In the genomic region with DNA sequence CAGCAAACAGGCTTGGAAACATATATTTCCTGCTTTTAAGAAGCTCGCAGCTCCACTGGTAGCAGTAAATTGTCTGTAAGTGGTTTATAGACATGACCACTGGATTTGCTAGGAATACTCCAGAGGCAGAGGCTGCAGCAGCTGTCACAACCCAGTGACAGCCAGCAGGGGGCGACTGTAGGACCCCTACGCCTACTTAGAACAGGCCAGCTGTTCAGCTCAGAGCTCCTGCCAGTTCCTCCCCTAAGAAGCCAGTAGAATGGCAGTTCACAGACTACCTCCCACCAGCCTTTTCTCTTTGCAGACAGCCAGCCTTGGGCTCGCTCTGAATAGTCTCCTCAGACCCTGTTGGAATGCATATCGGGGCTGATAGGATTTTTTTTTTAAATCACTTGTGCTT, we compare ENCODE assay signal across 9 mouse cellular contexts. TPM values are rescaled to one million over a fixed set of nuclear protein-coding genes. Genes with fewer than 3 reads are reported as not detected.
DNase-seq lines count a peak whose midpoint lies in the region; ATAC-seq and TF ChIP-seq lines count a peak whose summit lies in the region.
"Had no signal": no experiment of that assay in that cellular context is flagged by ENCODE, and none has a peak within 500 bp of the region (broad histone marks: within the 10 kb centered on the region; RNA-seq: fewer than 3 reads in every experiment).

No protein-coding gene starts in this region.

- TF ChIP-seq POLR2A in spleen, adult 2 months (IDR thresholded peaks at IDR 0.05; ENCODE audit: low read depth, low read length), result no peak
- no peak for TF ChIP-seq POLR2A in bone marrow macrophage, adult 2 months (IDR thresholded peaks at IDR 0.05; ENCODE audit: borderline replicate concordance, low read depth, low read length)
- TF ChIP-seq POLR2A in liver, adult 2 months (IDR thresholded peaks at IDR 0.05; ENCODE audit: extremely low read depth, insufficient read depth, low read length), result no peak

- peak in 1 of 2 experiments; percentile 19 for DNase-seq in spleen, adult 2 months (ENCODE audit: low read depth in 1 of 2, low spot score in 2 of 2)
- DNase-seq in spleen, postnatal 36 days (ENCODE audit: low spot score in 2 of 2), result no peak
- peak; percentile 46 to 52 for DNase-seq in frontal cortex, postnatal 25 days (ENCODE audit: low spot score in 2 of 2)
- DNase-seq in kidney, postnatal 0 days (ENCODE audit: low spot score), result peak; percentile 89
- DNase-seq in liver, adult 2 months (ENCODE audit: extremely low read depth, low read depth, low spot score), result peak; percentile 27
- DNase-seq in thymus, postnatal 0 days (ENCODE audit: low spot score), result peak; percentile 66

- no peak overlapping the region for H3K4me2 ChIP-seq in kidney, postnatal 0 days (ENCODE audit: low read length)
- H3K4me2 ChIP-seq in neural tube, embryonic 12.5 days (replicated peaks), result no peak overlapping the region

- H3K9ac ChIP-seq in kidney, postnatal 0 days (ENCODE audit: low read depth, low read length), result no peak overlapping the region
- no peak overlapping the region for H3K9ac ChIP-seq in liver, adult 2 months (ENCODE audit: low read depth, low read length)
- no peak overlapping the region for H3K9ac ChIP-seq in neural tube, embryonic 12.5 days

- H3K79me2 ChIP-seq in liver, adult 2 months (ENCODE audit: control insufficient read depth, insufficient read depth, low read length), result no peaks in the 10 kb centered on the region

- 57% methylated on average over 5 of the region's 5 CpGs for WGBS in spleen, adult 2 months
- WGBS in kidney, postnatal 0 days, result 18% methylated on average over 5 of the region's 5 CpGs
- 65% methylated on average over 5 of the region's 5 CpGs for WGBS in liver, adult 2 months
- 13% methylated on average over 5 of the region's 5 CpGs for WGBS in neural tube, embryonic 12.5 days

- no peak overlapping the region for H3K4me3 ChIP-seq in spleen, adult 2 months (ENCODE audit: extremely low read depth, insufficient read depth, insufficient read length)
- H3K4me3 ChIP-seq in bone marrow macrophage, adult 2 months (ENCODE audit: insufficient read depth, low read length), result no peak overlapping the region
- no peak overlapping the region for H3K4me3 ChIP-seq in kidney, postnatal 0 days (replicated peaks; ENCODE audit: low read depth, low read length)
- H3K4me3 ChIP-seq in liver, adult 2 months (ENCODE audit: insufficient read depth, low read depth, low read length), result no peak overlapping the region
- no peak overlapping the region for H3K4me3 ChIP-seq in neural tube, embryonic 12.5 days
- H3K4me3 ChIP-seq: myocyte had no signal

- no peaks in the 10 kb centered on the region for H3K27me3 ChIP-seq in spleen, adult 2 months (ENCODE audit: control insufficient read depth, insufficient read depth, low read length)
- no peaks in the 10 kb centered on the region for H3K27me3 ChIP-seq in kidney, postnatal 0 days (ENCODE audit: insufficient read depth, low read length)
- H3K27me3 ChIP-seq in liver, adult 2 months (ENCODE audit: control insufficient read depth, insufficient read depth, low read length), result no peaks in the 10 kb centered on the region
- H3K27me3 ChIP-seq in neural tube, embryonic 12.5 days (replicated peaks), result no peaks in the 10 kb centered on the region

- peak; percentile 75 for ATAC-seq in kidney, postnatal 0 days (replicated peaks; ENCODE audit: low FRiP score, low read depth)
- ATAC-seq in neural tube, embryonic 12.5 days (ENCODE audit: low FRiP score, low read depth), result 0 out of 2 replicates have a peak, but pooled peaks have one; percentile 50

- peak; percentile 30; the same call in 1 of the 2 replicates for TF ChIP-seq CTCF in spleen, adult 2 months (IDR thresholded peaks at IDR 0.05; ENCODE audit: extremely low read depth, insufficient read depth, insufficient read length, insufficient replicate concordance)
- TF ChIP-seq CTCF in bone marrow macrophage, adult 2 months (IDR thresholded peaks at IDR 0.05; ENCODE audit: low read depth, low read length), result peak; percentile 21; the same call in 1 of the 2 replicates
- peak; percentile 77 for TF ChIP-seq CTCF in kidney, postnatal 0 days (IDR thresholded peaks at IDR 0.05; ENCODE audit: low read depth)
- TF ChIP-seq CTCF in liver, adult 2 months (IDR thresholded peaks at IDR 0.05; ENCODE audit: low read depth, low read length), result peak; percentile 84

- H3K36me3 ChIP-seq in spleen, adult 2 months (ENCODE audit: control insufficient read depth, insufficient read depth, low read length), result no peaks in the 10 kb centered on the region
- H3K36me3 ChIP-seq in kidney, postnatal 0 days (ENCODE audit: insufficient read depth, low read length), result 0 out of 2 replicates have a peak, but pooled peaks cover 5% of the 10 kb centered on the region
- H3K36me3 ChIP-seq in liver, adult 2 months (ENCODE audit: control insufficient read depth, insufficient read depth, low read length), result peaks cover 24% of the 10 kb centered on the region
- no peaks in the 10 kb centered on the region for H3K36me3 ChIP-seq in neural tube, embryonic 12.5 days

- no peaks in the 10 kb centered on the region for H3K9me3 ChIP-seq in kidney, postnatal 0 days (replicated peaks; ENCODE audit: low read length)
- H3K9me3 ChIP-seq in neural tube, embryonic 12.5 days, result no peaks in the 10 kb centered on the region

- peaks cover 2% of the 10 kb centered on the region; the same call in 1 of the 2 replicates for H3K4me1 ChIP-seq in spleen, adult 2 months (ENCODE audit: control insufficient read depth, insufficient read depth, insufficient read length)
- H3K4me1 ChIP-seq in bone marrow macrophage, adult 2 months (ENCODE audit: control insufficient read depth, insufficient read depth, low read length), result peaks cover 9% of the 10 kb centered on the region; the same call in 1 of the 2 replicates
- H3K4me1 ChIP-seq in kidney, postnatal 0 days (replicated peaks; ENCODE audit: insufficient read depth, low read length), result no peaks in the 10 kb centered on the region
- 0 out of 2 replicates have a peak, but pooled peaks cover 4% of the 10 kb centered on the region for H3K4me1 ChIP-seq in liver, adult 2 months (ENCODE audit: control insufficient read depth, insufficient read depth, low read length)
- no peaks in the 10 kb centered on the region for H3K4me1 ChIP-seq in neural tube, embryonic 12.5 days

- no peak overlapping the region for H3K27ac ChIP-seq in spleen, adult 2 months (ENCODE audit: insufficient read depth, low read length)
- no peak overlapping the region for H3K27ac ChIP-seq in bone marrow macrophage, adult 2 months (ENCODE audit: insufficient read depth, low read depth, low read length)
- H3K27ac ChIP-seq in kidney, postnatal 0 days, result no peak overlapping the region
- no peak overlapping the region for H3K27ac ChIP-seq in liver, adult 2 months (replicated peaks; ENCODE audit: insufficient read depth, low read depth, low read length)
- no peak overlapping the region for H3K27ac ChIP-seq in neural tube, embryonic 12.5 days

RNA-seq across cellular contexts. Expression of a gene that starts 10.7 kb away (rescaled TPM):
- 3.3 and 4.1 TPM in 2 replicates for polyA plus RNA-seq in spleen, adult 2 months (2012; rRNA removed)
- 0.24 TPM in 1 of 2 replicates, not detected in the other for polyA plus RNA-seq in bone marrow macrophage, adult 2 months (2012; ENCODE audit: insufficient read depth, insufficient read length, missing spikeins)
- 32.1 and 34.6 TPM in 2 replicates for polyA plus RNA-seq in kidney, postnatal 0 days (2015; fragmentation: Nextera tagmentation; extraction: Ambion mirVana)
- total RNA-seq in liver, adult 2 months (2014; rRNA removed), result 66.8 and 85.7 TPM in 2 replicates
- polyA plus RNA-seq in liver, adult 2 months (2012; rRNA removed), result 164 and 230 TPM in 2 replicates
- 2.5 and 2.6 TPM in 2 replicates for polyA plus RNA-seq in neural tube, embryonic 12.5 days (2016; fragmentation: Nextera tagmentation; extraction: Ambion mirVana)
- 3.2 and 4.9 TPM in 2 replicates for polyA plus RNA-seq in thymus, postnatal 0 days (2015; fragmentation: Nextera tagmentation; extraction: Ambion mirVana)

RNA-seq across cellular contexts. Expression of a gene that starts 58.4 kb away (rescaled TPM):
- polyA plus RNA-seq in spleen, adult 2 months (2012; rRNA removed), result 0.04 and 0.11 TPM in 2 replicates
- polyA plus RNA-seq in bone marrow macrophage, adult 2 months (2012; ENCODE audit: insufficient read depth, insufficient read length, missing spikeins), result 1.2 and 1.9 TPM in 2 replicates
- polyA plus RNA-seq in kidney, postnatal 0 days (2015; fragmentation: Nextera tagmentation; extraction: Ambion mirVana), result 2.9 and 3.5 TPM in 2 replicates
- total RNA-seq in liver, adult 2 months (2014; rRNA removed), result 0.74 and 0.92 TPM in 2 replicates
- polyA plus RNA-seq in liver, adult 2 months (2012; rRNA removed), result 2.2 and 3.5 TPM in 2 replicates
- polyA plus RNA-seq in neural tube, embryonic 12.5 days (2016; fragmentation: Nextera tagmentation; extraction: Ambion mirVana), result 204 and 207 TPM in 2 replicates
- 4.1 and 6.4 TPM in 2 replicates for polyA plus RNA-seq in thymus, postnatal 0 days (2015; fragmentation: Nextera tagmentation; extraction: Ambion mirVana)
- polyA plus RNA-seq: myocyte had no signal

RNA-seq across cellular contexts. Expression of a gene that starts 59.1 kb away (rescaled TPM):
- polyA plus RNA-seq in spleen, adult 2 months (2012; rRNA removed), result 0.07 TPM in 1 of 2 replicates, not detected in the other
- polyA plus RNA-seq in bone marrow macrophage, adult 2 months (2012; ENCODE audit: insufficient read depth, insufficient read length, missing spikeins), result not detected in 2 replicates
- polyA plus RNA-seq in kidney, postnatal 0 days (2015; fragmentation: Nextera tagmentation; extraction: Ambion mirVana), result 0.08 and 0.12 TPM in 2 replicates
- total RNA-seq in liver, adult 2 months (2014; rRNA removed), result not detected in 2 replicates
- not detected in 2 replicates for polyA plus RNA-seq in liver, adult 2 months (2012; rRNA removed)
- not detected in 2 replicates for polyA plus RNA-seq in neural tube, embryonic 12.5 days (2016; fragmentation: Nextera tagmentation; extraction: Ambion mirVana)
- 0.08 TPM in 1 of 2 replicates, not detected in the other for polyA plus RNA-seq in thymus, postnatal 0 days (2015; fragmentation: Nextera tagmentation; extraction: Ambion mirVana)
- polyA plus RNA-seq: myocyte had no signal

Comparison
In these comparisons a context has a peak if more than half of its experiments do, and no peak if none do; other contexts are left out.
1. DNase-seq: peak in frontal cortex, postnatal 25 days (2 of 2), kidney, postnatal 0 days (single experiment), liver, adult 2 months (single experiment) and thymus, postnatal 0 days (single experiment); none in spleen, postnatal 36 days (0 of 2).
2. CTCF ChIP-seq: peak in every context shown above with its lines; median percentile 84 in liver, adult 2 months; 77 in kidney, postnatal 0 days; 30 in spleen, adult 2 months; 21 in bone marrow macrophage, adult 2 months.
3. RNA of a gene that starts 58.4 kb away (polyA plus RNA-seq): 204 to 207 TPM in neural tube, embryonic 12.5 days; 4.1 to 6.4 TPM in thymus, postnatal 0 days, 2.2 to 3.5 TPM in liver, adult 2 months, 2.9 to 3.5 TPM in kidney, postnatal 0 days, 1.2 to 1.9 TPM in bone marrow macrophage, adult 2 months and 0.04 to 0.11 TPM in spleen, adult 2 months; every median in the first group is over 10 times any median in the second.